Mouse (Mus musculus): Measurements from ENCODE around the gene Foxp1. TPM values are rescaled to one million over a fixed set of nuclear protein-coding genes. Genes with fewer than 3 reads are reported as not detected.

Foxp1 gene
- total RNA-seq, 1 experiment from 2014 or later, result 110 TPM

- no peak for ATAC-seq (replicated peaks in 1 of 2; ENCODE audit: insufficient read depth in 1 of 2, low FRiP score in 2 of 2, low TSS enrichment in 1 of 2, low read depth in 1 of 2, poor library complexity in 2 of 2, severe bottlenecking in 2 of 2)
Observed at GRCm38 (mm10) chr6:99467109-99467508, 55.4 kb downstream of the Foxp1 start.

DNA sequence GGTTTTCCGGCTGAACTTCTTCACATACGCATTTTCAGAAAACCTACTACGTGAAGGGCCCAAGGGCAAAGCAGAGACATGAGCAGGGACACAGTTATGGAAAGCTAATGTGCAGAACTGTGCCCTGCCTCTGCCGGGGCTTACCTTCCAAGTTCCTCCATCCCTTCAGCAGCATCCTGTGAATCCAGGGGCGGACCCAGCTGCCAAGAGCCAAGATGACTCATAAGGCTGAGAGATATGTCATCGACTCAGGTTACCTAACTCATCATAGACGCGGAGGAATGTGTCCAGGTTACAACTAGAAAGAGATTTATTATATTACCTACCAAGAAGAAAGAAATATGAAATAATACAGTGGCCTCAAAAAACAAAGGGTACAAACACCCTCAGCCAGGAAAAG lies 56.2 kb downstream of the Foxp1 start:
- no peak for ATAC-seq (replicated peaks in 1 of 2; ENCODE audit: insufficient read depth in 1 of 2, low FRiP score in 2 of 2, low TSS enrichment in 1 of 2, low read depth in 1 of 2, poor library complexity in 2 of 2, severe bottlenecking in 2 of 2)

DNA sequence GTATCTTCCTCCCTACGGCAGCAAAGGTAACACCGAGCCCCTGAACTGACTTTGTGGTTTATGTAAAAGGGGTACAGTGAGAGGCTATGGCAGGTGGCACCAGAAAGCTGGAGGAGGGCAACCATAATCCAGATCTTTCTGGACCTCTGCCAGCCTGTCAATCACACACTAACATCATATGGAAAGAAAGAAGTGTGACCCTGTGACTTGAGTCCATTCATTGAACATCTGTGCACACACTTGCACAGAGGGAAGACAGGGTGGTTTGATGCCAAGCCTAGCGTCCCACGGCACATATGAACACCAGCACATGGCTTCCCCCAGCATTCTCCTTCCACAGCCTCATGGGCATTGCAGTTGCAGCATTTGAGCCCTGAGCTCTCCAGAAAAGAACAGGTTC lies 58.1 kb downstream of the Foxp1 start:
- no peak for ATAC-seq (replicated peaks in 1 of 2; ENCODE audit: insufficient read depth in 1 of 2, low FRiP score in 2 of 2, low TSS enrichment in 1 of 2, low read depth in 1 of 2, poor library complexity in 2 of 2, severe bottlenecking in 2 of 2)

DNA sequence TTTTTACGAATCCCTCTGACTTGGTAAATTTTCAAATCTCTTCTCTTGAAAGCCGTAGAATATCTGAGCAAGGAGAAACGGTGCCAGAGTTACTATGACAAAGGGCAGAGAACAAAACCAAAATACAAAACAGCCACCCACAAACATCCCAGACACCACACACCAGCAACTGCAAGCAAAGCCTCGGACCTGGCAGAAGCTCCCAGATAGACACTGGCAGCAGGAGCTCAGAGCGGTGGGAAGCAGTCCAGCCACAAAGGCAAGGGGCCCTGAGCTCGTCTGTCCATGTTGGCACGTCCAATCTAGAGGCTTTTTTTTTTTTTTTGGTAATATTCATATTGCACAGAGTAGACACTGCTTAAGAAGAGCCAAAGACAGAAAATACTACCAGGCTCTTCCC lies 58.6 kb downstream of the Foxp1 start:
- ATAC-seq (replicated peaks in 1 of 2; ENCODE audit: insufficient read depth in 1 of 2, low FRiP score in 2 of 2, low TSS enrichment in 1 of 2, low read depth in 1 of 2, poor library complexity in 2 of 2, severe bottlenecking in 2 of 2), result no peak

DNA sequence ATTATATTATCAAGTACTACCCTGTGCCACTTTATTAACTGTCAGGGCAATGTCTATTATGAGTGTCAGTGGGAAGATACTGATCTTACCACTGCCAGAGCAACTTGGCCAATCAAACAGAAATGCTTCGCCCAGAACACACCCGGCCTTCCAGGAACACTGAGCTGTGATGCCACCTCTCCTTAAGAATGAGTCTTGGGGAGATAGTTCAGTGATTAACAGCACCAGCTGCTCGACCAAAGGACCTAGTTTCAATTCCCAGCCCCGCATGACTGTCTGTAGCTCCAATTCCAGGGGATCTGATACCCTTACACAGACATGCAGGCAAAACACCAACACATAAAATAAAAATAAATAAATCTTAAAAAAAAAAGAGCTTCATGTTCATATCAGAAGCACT lies 63.7 kb downstream of the Foxp1 start:
- no peak for ATAC-seq (replicated peaks in 1 of 2; ENCODE audit: insufficient read depth in 1 of 2, low FRiP score in 2 of 2, low TSS enrichment in 1 of 2, low read depth in 1 of 2, poor library complexity in 2 of 2, severe bottlenecking in 2 of 2)

DNA sequence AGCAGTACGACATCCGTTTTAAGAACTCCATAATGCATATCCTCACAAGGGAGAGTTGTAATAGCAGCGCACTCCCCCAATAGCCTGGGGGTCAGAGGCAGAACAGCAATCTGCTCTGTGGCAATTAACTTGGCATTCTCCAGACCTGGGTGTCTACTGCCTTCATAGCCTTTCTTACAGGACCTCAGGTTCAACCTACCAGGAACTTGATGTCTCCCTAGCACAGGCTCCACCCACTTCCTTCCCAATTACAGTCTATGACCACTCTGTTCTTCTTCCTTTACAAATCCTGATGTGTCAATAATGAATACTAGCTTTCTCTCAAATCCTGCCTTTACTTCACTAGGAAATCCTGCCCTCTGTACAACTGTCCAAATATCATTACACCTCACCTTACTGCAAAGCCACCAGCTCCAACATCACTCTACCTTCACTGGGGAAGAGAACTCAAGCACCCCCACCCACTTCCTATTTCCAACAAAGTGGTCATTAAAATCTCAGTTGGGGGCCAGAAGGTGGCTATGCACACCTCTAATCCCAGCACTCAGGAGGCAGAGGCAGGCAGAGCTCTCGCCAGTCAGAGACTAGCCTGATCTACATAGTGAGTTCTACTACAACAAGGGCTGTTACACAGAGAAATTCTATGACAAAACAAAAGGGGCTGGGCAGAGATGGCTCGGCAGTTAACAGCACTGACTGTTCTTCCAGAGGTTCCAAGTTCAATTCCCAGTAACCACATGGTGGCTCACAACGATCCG lies 68.6 kb downstream of the Foxp1 start:
- ATAC-seq (replicated peaks in 1 of 2; ENCODE audit: insufficient read depth in 1 of 2, low FRiP score in 2 of 2, low TSS enrichment in 1 of 2, low read depth in 1 of 2, poor library complexity in 2 of 2, severe bottlenecking in 2 of 2), result peak in 1 of 2 experiments; percentile 37; a peak in 1 of 4 replicates

DNA sequence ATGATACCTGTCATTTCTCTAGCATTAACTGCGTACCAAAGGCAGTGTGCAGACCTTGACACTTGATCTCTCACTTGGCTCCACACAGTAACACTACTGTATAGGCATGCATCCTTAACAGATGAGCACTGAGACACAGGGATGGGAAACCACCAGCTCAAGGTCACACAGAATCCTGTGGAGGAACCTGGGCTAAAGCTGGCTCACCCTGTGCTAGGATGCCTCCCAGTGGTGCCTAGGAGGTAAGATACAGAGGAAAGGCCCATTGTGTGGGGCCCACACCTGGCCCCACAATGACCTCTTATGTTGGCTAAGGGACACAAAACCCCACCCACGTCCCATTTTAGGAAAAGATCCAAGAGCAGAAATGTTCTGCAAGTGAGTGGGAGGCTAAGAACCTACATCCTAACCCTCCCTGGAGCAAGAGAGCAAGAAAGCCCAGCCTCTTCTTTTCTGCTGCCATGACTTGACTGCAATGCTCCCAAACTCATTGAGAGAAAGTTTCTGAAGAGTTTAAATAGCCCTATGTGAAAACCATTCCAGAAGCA lies 69.8 kb downstream of the Foxp1 start:
- ATAC-seq (replicated peaks in 1 of 2; ENCODE audit: insufficient read depth in 1 of 2, low FRiP score in 2 of 2, low TSS enrichment in 1 of 2, low read depth in 1 of 2, poor library complexity in 2 of 2, severe bottlenecking in 2 of 2), result peak; percentile 42 to 54; a peak in 2 of 4 replicates

GRCm38 (mm10) chr6:99451479-99451878 lies 71.0 kb downstream of the Foxp1 start:
- no peak for ATAC-seq (replicated peaks in 1 of 2; ENCODE audit: insufficient read depth in 1 of 2, low FRiP score in 2 of 2, low TSS enrichment in 1 of 2, low read depth in 1 of 2, poor library complexity in 2 of 2, severe bottlenecking in 2 of 2)

GRCm38 (mm10) chr6:99447447-99447846 lies 75.1 kb downstream of the Foxp1 start:
- ATAC-seq (replicated peaks in 1 of 2; ENCODE audit: insufficient read depth in 1 of 2, low FRiP score in 2 of 2, low TSS enrichment in 1 of 2, low read depth in 1 of 2, poor library complexity in 2 of 2, severe bottlenecking in 2 of 2), result no peak

- ATAC-seq (replicated peaks in 1 of 2; ENCODE audit: insufficient read depth in 1 of 2, low FRiP score in 2 of 2, low TSS enrichment in 1 of 2, low read depth in 1 of 2, poor library complexity in 2 of 2, severe bottlenecking in 2 of 2), result no peak
Observed at GRCm38 (mm10) chr6:99446801-99447415, 75.6 kb downstream of the Foxp1 start.

DNA sequence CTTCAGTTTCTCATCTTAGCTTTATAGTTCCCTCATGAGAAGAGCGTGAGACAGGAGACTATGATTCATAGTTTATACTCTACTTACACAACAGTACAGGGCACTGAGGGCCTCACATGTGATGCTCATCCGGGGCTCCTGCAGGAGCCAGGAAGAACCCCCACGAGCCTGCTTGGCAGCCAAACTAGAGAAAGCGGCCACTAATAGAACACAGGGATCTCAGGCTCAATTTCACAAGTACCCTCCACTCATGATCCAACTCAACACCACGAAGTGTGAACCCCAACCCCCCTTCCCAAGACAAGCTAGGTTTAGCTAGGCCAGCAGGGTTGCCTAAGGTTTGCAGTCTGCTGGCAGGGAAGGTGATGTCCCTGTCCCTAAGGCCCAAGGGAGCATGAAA lies 79.1 kb downstream of the Foxp1 start:
- ATAC-seq (replicated peaks in 1 of 2; ENCODE audit: insufficient read depth in 1 of 2, low FRiP score in 2 of 2, low TSS enrichment in 1 of 2, low read depth in 1 of 2, poor library complexity in 2 of 2, severe bottlenecking in 2 of 2), result no peak

DNA sequence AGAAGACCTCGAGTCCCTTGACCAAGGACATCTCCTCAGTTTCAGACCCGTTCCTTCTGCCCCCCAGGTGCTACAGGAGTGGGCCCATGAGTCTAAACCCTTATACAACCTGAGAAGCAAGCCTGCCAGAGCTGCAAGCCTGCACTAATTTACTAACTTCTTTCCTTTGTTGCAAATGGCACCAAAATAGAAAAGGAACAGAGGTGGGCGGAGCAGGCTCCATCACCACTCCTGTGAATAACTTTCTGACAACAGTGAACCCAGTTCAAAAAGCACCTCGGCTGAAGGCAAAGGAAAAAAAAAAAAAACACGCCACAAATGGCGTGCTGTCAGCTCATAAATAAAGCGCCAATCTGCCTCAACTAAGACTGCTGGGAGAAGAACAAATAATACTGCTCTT lies 81.4 kb downstream of the Foxp1 start:
- no peak for ATAC-seq (replicated peaks in 1 of 2; ENCODE audit: insufficient read depth in 1 of 2, low FRiP score in 2 of 2, low TSS enrichment in 1 of 2, low read depth in 1 of 2, poor library complexity in 2 of 2, severe bottlenecking in 2 of 2)

DNA sequence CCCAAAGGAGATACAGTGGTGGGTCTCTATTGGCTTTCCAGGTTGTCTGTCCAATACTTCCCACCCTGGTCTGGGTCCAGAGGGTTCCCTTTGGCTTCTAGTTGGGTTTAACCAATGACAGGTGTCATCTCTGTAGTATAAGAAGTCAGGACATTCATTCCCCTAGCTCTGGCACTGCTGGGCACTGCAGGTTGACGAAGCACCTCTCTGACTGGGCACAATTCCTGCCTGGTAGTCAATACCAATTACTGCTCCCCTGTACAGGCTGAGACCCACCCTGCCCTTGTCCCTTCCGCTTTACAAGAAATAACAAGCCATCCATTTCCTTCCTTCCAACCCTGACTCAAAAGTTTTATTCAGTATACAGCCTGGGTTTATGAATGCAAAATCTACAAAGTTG lies 81.9 kb downstream of the Foxp1 start:
- no peak for ATAC-seq (replicated peaks in 1 of 2; ENCODE audit: insufficient read depth in 1 of 2, low FRiP score in 2 of 2, low TSS enrichment in 1 of 2, low read depth in 1 of 2, poor library complexity in 2 of 2, severe bottlenecking in 2 of 2)

- ATAC-seq (replicated peaks in 1 of 2; ENCODE audit: insufficient read depth in 1 of 2, low FRiP score in 2 of 2, low TSS enrichment in 1 of 2, low read depth in 1 of 2, poor library complexity in 2 of 2, severe bottlenecking in 2 of 2), result no peak
Observed at GRCm38 (mm10) chr6:99439878-99440361, 82.6 kb downstream of the Foxp1 start.

DNA sequence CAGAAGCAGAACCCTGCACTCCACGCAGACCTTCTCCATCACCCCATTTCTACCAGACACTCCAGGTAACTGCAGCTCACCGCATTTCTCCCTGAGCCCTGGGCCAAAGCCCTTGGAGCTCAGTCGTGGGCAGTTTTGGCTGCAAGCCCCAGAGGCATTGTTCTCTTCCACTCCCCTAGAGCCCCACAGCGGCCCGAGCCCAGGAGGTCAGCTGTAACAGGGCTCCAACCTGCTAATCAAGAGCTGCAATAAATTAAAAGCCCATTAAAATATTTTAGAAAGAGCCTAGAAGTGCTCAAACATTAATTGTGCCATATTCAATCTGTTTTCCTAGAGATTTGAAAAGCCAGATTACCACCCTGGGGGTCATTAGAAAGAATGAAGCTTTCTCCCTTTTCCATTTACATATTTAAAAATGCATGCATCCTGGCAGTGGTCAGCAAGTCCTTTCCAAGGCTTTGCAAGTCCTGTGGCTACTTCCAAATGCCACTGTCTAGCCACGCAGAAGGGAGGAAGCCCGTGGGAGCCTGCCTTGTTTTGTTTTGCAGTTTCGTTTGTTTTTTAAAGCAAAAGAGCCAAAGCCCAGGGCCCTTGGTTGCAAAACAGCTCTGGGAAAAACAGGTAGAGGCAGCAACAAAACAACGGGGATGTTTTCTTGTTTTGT lies 83.2 kb downstream of the Foxp1 start:
- ATAC-seq (replicated peaks in 1 of 2; ENCODE audit: insufficient read depth in 1 of 2, low FRiP score in 2 of 2, low TSS enrichment in 1 of 2, low read depth in 1 of 2, poor library complexity in 2 of 2, severe bottlenecking in 2 of 2), result no peak

- peak; percentile 28 to 47; a peak in 2 of 4 replicates for ATAC-seq (replicated peaks in 1 of 2; ENCODE audit: insufficient read depth in 1 of 2, low FRiP score in 2 of 2, low TSS enrichment in 1 of 2, low read depth in 1 of 2, poor library complexity in 2 of 2, severe bottlenecking in 2 of 2)
Observed at GRCm38 (mm10) chr6:99436371-99436770, 86.2 kb downstream of the Foxp1 start.

GRCm38 (mm10) chr6:99435140-99435539 lies 87.4 kb downstream of the Foxp1 start:
- ATAC-seq (replicated peaks in 1 of 2; ENCODE audit: insufficient read depth in 1 of 2, low FRiP score in 2 of 2, low TSS enrichment in 1 of 2, low read depth in 1 of 2, poor library complexity in 2 of 2, severe bottlenecking in 2 of 2), result peak; percentile 67; a peak in 3 of 4 replicates

DNA sequence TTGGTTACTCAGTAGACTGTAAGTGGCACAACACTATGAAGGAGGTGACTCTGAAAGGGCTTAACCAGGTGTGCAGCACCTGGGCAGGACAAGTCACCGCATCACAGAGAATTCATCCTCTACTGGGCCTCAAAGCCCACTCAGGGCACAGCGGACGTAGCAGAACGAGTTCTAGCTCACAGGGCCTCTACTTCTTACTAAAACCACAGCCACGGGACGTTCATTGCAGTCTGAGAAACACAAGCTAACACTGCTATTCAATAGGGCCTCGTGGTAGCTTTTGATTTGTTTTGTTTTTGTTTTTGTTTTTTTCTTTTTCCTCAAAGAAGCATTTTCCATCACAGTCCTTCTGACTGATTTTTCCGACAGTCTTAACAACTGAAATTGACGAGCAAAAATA lies 89.5 kb downstream of the Foxp1 start:
- no peak for ATAC-seq (replicated peaks in 1 of 2; ENCODE audit: insufficient read depth in 1 of 2, low FRiP score in 2 of 2, low TSS enrichment in 1 of 2, low read depth in 1 of 2, poor library complexity in 2 of 2, severe bottlenecking in 2 of 2)

Measured in hematopoietic stem cell, adult 5-6 weeks (primary cell).